Mouse (Mus musculus): ENCODE results near the gene Tbc1d32. TPM values are rescaled to one million over a fixed set of nuclear protein-coding genes. Genes with fewer than 3 reads are reported as not detected.

Gene Tbc1d32
- polyA plus RNA-seq (2012; ENCODE audit: insufficient read depth, low replicate concordance) = 0.03 TPM in 1 of 2 replicates, not detected in the other

DNA sequence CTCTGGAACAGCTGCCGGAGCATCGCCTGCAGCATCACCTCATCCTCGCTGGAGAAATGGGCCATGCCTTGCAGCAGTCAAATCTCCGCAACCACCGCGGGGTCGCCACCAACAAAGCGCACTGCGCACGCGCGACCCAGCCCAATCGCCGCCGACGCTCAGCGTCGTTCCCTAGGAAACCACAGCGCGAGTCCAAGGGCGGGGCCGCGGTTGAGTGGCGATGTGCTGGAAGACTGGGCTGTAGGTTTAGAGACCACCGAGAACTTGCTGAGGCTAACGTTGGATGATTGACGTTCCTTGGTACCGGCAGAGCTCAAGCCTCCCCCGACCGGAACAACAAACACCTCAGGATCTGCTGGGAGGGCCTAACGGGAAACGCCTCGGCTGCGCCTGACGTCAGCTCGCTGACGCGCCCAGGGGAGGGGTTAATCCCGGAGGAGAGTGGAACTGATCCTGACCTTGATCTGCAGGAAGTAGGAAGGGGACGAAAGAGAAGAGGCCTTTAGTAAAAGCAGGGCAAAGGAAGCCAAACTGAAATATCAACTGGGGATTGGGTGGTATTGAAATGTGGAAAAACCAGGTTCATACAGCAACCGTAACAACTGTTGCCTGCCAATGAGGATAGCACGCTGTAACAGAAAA, at the start of gene Tbc1d32:
TSS of gene Tbc1d32 (minus strand) at position 122 of the 642 bp plus-strand sequence.
- Histone ChIP-seq H3K4me3 (replicated peaks) (peak within 1 kb of the TSS; percentile 92), H3K27me3 (replicated peaks) (no peaks in the 10 kb centered on the region), H3K9me3 (peaks cover 1% of the 10 kb centered on the region; the same call in 1 of the 2 replicates), H3K4me1 (peaks cover 16% of the 10 kb centered on the region), H3K36me3 (replicated peaks; ENCODE audit: low read length) (peaks cover 3% of the 10 kb centered on the region)
- TF ChIP-seq FLI1 (IDR thresholded peaks at IDR 0.05; ENCODE audit: low read length) (no peak), GATA1 (IDR thresholded peaks at IDR 0.05; ENCODE audit: borderline replicate concordance, low read length) (no peak)

DNA sequence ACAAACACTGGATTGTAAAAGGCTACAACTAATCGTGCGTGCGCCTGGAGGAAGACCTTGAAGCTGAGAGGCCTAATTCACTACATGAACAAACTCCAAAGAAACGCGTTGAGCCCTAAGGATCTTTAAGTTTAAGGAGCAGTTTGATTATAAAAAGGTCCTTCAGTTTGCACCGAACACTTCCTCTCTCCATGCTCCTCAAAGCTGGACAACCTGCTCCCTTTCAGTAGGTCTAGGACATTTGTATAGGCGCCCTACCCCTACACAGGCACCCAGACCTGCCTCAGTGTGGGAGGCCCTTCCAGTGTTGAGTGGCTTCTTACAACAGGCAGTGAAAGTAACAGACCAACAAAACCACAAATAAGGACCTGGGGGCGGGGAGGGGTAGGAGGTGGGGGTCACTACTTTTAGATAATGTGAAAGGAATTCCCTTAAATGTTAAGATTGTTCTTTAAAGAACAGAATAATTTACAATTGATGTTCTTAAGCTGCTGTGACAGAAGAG, 666 bp downstream of the Tbc1d32 start:
- H3K36me3 ChIP-seq (replicated peaks; ENCODE audit: low read length) = peaks cover 6% of the 10 kb centered on the region
- peak overlapping the region; percentile 92 for H3K4me3 ChIP-seq (replicated peaks)

GRCm38 (mm10) chr10:56215797-56216196, 12.7 kb downstream of the Tbc1d32 start:
- no peak for TF ChIP-seq GATA1 (IDR thresholded peaks at IDR 0.05; ENCODE audit: borderline replicate concordance, low read length)
- TF ChIP-seq FLI1 (IDR thresholded peaks at IDR 0.05; ENCODE audit: low read length) = no peak
- Histone ChIP-seq H3K27me3 (replicated peaks) (no peaks in the 10 kb centered on the region), H3K9me3 (no peaks in the 10 kb centered on the region), H3K4me3 (replicated peaks) (no peak overlapping the region), H3K4me1 (no peaks in the 10 kb centered on the region), H3K36me3 (replicated peaks; ENCODE audit: low read length) (peaks cover 21% of the 10 kb centered on the region)

More for the DNA sequence above, 666 bp downstream of the Tbc1d32 start:
- Histone ChIP-seq H3K27me3 (replicated peaks) (no peaks in the 10 kb centered on the region), H3K9me3 (no peaks in the 10 kb centered on the region), H3K4me1 (peaks cover 16% of the 10 kb centered on the region)
- no peak for TF ChIP-seq GATA1 (IDR thresholded peaks at IDR 0.05; ENCODE audit: borderline replicate concordance, low read length)
- TF ChIP-seq FLI1 (IDR thresholded peaks at IDR 0.05; ENCODE audit: low read length) = no peak

DNA sequence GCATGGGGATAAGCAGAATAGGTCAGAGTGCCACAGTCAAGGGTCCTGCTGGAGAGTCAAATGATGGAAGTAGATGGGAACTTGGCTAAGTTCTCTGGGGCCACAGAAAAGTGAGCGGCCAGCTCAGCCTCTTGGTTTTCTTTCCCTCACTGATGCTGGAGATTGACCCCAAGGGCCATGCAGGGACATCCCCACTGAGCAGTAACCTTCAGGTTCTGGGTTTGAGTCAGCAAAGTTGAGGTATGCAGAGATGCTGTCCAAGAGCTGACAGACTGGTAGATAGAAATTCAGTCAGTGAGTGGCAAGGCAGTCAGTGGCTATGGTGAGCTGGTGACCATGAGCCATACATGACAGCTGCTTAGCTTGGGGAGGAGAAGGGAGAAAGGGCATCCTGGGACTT, 18.1 kb downstream of the Tbc1d32 start:
- H3K4me3 ChIP-seq (replicated peaks) = peak overlapping the region; percentile 44
- H3K27me3 ChIP-seq (replicated peaks) = no peaks in the 10 kb centered on the region
- H3K4me1 ChIP-seq = no peaks in the 10 kb centered on the region
- H3K36me3 ChIP-seq (replicated peaks; ENCODE audit: low read length) = peaks cover 11% of the 10 kb centered on the region
- TF ChIP-seq FLI1 (IDR thresholded peaks at IDR 0.05; ENCODE audit: low read length) = no peak
- no peak for TF ChIP-seq GATA1 (IDR thresholded peaks at IDR 0.05; ENCODE audit: borderline replicate concordance, low read length)
- H3K9me3 ChIP-seq = no peaks in the 10 kb centered on the region

- no peak for TF ChIP-seq GATA1 (IDR thresholded peaks at IDR 0.05; ENCODE audit: borderline replicate concordance, low read length)
- no peak for TF ChIP-seq FLI1 (IDR thresholded peaks at IDR 0.05; ENCODE audit: low read length)
- Histone ChIP-seq H3K27me3 (replicated peaks) (no peaks in the 10 kb centered on the region), H3K9me3 (peaks cover 5% of the 10 kb centered on the region; the same call in 1 of the 2 replicates), H3K4me1 (no peaks in the 10 kb centered on the region), H3K36me3 (replicated peaks; ENCODE audit: low read length) (peaks cover 5% of the 10 kb centered on the region), H3K4me3 (replicated peaks) (no peak overlapping the region)
These were observed 21.6 kb downstream of the Tbc1d32 start for GRCm38 (mm10) chr10:56206802-56207404.

DNA sequence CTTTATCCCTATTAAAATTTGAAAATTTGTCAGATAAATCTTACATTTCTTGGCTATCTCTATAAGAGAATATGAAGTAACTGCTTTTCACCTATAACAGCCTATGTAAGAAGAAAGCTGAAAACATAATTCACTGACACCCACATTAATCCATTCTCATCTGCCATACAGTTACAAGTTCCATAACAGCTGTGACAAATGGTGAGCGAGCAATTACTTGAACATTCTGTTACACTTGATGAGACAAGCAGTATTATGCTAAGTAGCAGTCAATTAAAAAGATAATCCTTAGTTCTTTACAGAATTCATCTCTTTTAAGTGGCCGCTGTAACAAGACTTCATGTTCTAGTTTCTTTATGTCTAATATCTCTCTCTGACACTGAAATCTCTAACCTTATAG, 24.1 kb downstream of the Tbc1d32 start:
- Histone ChIP-seq H3K9me3 (peaks cover 5% of the 10 kb centered on the region; the same call in 1 of the 2 replicates), H3K27me3 (replicated peaks) (no peaks in the 10 kb centered on the region), H3K36me3 (replicated peaks; ENCODE audit: low read length) (no peaks in the 10 kb centered on the region), H3K4me1 (no peaks in the 10 kb centered on the region), H3K4me3 (replicated peaks) (no peak overlapping the region)
- no peak for TF ChIP-seq GATA1 (IDR thresholded peaks at IDR 0.05; ENCODE audit: borderline replicate concordance, low read length)
- TF ChIP-seq FLI1 (IDR thresholded peaks at IDR 0.05; ENCODE audit: low read length) = no peak

DNA sequence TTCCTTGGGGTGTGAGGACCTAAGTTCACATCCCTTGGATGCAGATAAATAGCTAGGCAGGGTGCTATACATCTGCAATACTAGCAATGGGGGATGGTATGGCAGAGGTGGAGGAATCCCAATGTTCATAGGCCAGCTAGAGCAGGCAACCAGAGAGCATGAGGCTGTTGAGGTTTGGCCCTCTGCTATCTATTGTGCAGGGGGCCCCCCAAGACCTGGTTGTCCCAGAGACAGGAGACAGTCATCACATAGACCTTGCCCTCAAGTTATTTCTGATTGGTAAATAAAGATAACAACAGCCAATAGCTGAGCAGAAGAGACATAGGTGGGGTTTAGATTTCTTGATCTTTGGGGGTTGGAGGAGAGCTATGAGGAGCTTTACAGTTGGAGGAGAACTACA, 28.6 kb downstream of the Tbc1d32 start:
- no peak for TF ChIP-seq FLI1 (IDR thresholded peaks at IDR 0.05; ENCODE audit: low read length)
- no peak for TF ChIP-seq GATA1 (IDR thresholded peaks at IDR 0.05; ENCODE audit: borderline replicate concordance, low read length)
- no peaks in the 10 kb centered on the region for H3K4me1 ChIP-seq
- H3K4me3 ChIP-seq (replicated peaks) = no peak overlapping the region
- peaks cover 4% of the 10 kb centered on the region; the same call in 1 of the 2 replicates for H3K9me3 ChIP-seq
- no peaks in the 10 kb centered on the region for H3K27me3 ChIP-seq (replicated peaks)
- peaks cover 9% of the 10 kb centered on the region for H3K36me3 ChIP-seq (replicated peaks; ENCODE audit: low read length)

- H3K36me3 ChIP-seq (replicated peaks; ENCODE audit: low read length) = peaks cover 9% of the 10 kb centered on the region
- no peaks in the 10 kb centered on the region for H3K9me3 ChIP-seq
- TF ChIP-seq FLI1 (IDR thresholded peaks at IDR 0.05; ENCODE audit: low read length) = no peak
- TF ChIP-seq GATA1 (IDR thresholded peaks at IDR 0.05; ENCODE audit: borderline replicate concordance, low read length) = no peak
- no peaks in the 10 kb centered on the region for H3K4me1 ChIP-seq
- H3K4me3 ChIP-seq (replicated peaks) = no peak overlapping the region
- no peaks in the 10 kb centered on the region for H3K27me3 ChIP-seq (replicated peaks)
These were observed 29.8 kb downstream of the Tbc1d32 start for GRCm38 (mm10) chr10:56198691-56199090.

GRCm38 (mm10) chr10:56194310-56194709, 34.2 kb downstream of the Tbc1d32 start:
- no peak for TF ChIP-seq GATA1 (IDR thresholded peaks at IDR 0.05; ENCODE audit: borderline replicate concordance, low read length)
- no peak for TF ChIP-seq FLI1 (IDR thresholded peaks at IDR 0.05; ENCODE audit: low read length)
- peaks cover 15% of the 10 kb centered on the region for H3K36me3 ChIP-seq (replicated peaks; ENCODE audit: low read length)
- H3K4me1 ChIP-seq = no peaks in the 10 kb centered on the region
- no peak overlapping the region for H3K4me3 ChIP-seq (replicated peaks)
- no peaks in the 10 kb centered on the region for H3K9me3 ChIP-seq
- H3K27me3 ChIP-seq (replicated peaks) = no peaks in the 10 kb centered on the region

DNA sequence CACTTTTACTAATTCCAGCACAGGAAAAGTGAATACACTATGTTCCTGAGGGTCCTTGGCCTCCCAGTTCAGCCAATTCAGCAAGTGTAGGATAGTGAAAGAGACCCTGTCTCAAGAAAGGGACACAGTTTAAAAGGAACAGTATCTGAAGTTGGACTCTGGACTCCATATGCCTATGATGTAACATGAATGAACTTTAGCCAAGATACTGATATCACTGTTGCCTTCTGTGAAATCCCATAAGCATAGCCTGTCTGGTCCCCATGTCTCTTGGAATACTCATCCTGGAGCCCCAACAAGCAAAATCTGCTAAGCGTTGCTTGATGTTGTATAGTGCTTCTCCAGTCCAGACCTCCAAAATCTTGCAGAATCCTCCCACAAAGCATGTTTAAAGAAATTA, 46.8 kb downstream of the Tbc1d32 start:
- H3K36me3 ChIP-seq (replicated peaks; ENCODE audit: low read length) = peaks cover 16% of the 10 kb centered on the region
- no peaks in the 10 kb centered on the region for H3K27me3 ChIP-seq (replicated peaks)
- H3K4me1 ChIP-seq = no peaks in the 10 kb centered on the region
- TF ChIP-seq GATA1 (IDR thresholded peaks at IDR 0.05; ENCODE audit: borderline replicate concordance, low read length) (no peak), FLI1 (IDR thresholded peaks at IDR 0.05; ENCODE audit: low read length) (no peak)
- H3K9me3 ChIP-seq = peaks cover 5% of the 10 kb centered on the region; the same call in 1 of the 2 replicates
- H3K4me3 ChIP-seq (replicated peaks) = no peak overlapping the region

All from megakaryocyte, embryonic 14.5 days (primary cell).